In the genomic region with DNA sequence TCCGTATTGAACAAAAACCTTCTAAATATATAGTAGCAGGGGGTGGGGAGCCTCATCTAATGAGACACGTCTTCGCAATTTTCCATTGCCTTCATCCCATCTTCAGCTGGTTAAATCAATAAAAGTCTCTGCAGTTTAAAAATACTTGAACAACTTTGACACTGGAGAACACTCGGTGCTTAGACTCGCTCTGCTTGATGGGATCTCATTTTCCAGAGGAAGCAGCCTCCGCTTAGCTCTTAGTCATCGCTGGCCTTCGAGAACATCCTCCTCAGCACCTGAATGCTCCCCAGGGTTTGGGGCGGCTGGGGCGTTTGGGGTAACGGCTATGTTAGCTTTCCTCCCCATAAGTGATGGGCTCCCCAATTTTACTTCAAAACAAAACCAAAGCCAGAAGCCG, we compare ENCODE assay signal across 28 mouse cellular contexts. TPM values are rescaled to one million over a fixed set of nuclear protein-coding genes. Genes with fewer than 3 reads are reported as not detected.
DNase-seq lines count a peak whose midpoint lies in the region; ATAC-seq and TF ChIP-seq lines count a peak whose summit lies in the region.
"Had no signal": no experiment of that assay in that cellular context is flagged by ENCODE, and none has a peak within 500 bp of the region (broad histone marks: within the 10 kb centered on the region; RNA-seq: fewer than 3 reads in every experiment).

No protein-coding gene starts in this region.

- intact Hi-C loops in gastrocnemius, adult 2 months (cut with DNase I) = no loop called here
- intact Hi-C loops in gastrocnemius, postnatal 14 days (cut with DNase I; ENCODE audit: low total_unique reads) = no loop called here

- no peaks in the 10 kb centered on the region for H3K36me3 ChIP-seq in midbrain, embryonic 11.5 days (ENCODE audit: control insufficient read depth, insufficient read depth, low read length)
- H3K36me3 ChIP-seq in midbrain, embryonic 14.5 days (ENCODE audit: control insufficient read depth, insufficient read depth, low read length) = no peaks in the 10 kb centered on the region
- no peaks in the 10 kb centered on the region for H3K36me3 ChIP-seq in hindbrain, embryonic 10.5 days
- H3K36me3 ChIP-seq: embryonic facial prominence, embryonic 13.5 days; embryonic facial prominence, embryonic 15.5 days; forebrain, embryonic 10.5 days; forebrain, embryonic 12.5 days had no signal

- no peak for ATAC-seq in midbrain, embryonic 11.5 days (ENCODE audit: low FRiP score)
- ATAC-seq in midbrain, embryonic 14.5 days (ENCODE audit: low FRiP score, low TSS enrichment) = no peak
- ATAC-seq: activated CD4-positive, CD25-positive, alpha-beta regulatory T cell, adult 4 months; forebrain, embryonic 14.5 days; forebrain, embryonic 16.5 days; Patski had no signal

- no peaks in the 10 kb centered on the region for H3K4me1 ChIP-seq in midbrain, embryonic 11.5 days (ENCODE audit: control insufficient read depth, insufficient read depth, low read length)
- H3K4me1 ChIP-seq in midbrain, embryonic 14.5 days (ENCODE audit: control insufficient read depth, insufficient read depth, low read length) = no peaks in the 10 kb centered on the region
- H3K4me1 ChIP-seq in hindbrain, embryonic 10.5 days (replicated peaks) = peaks cover 6% of the 10 kb centered on the region; the same call in 1 of the 2 replicates
- H3K4me1 ChIP-seq: embryonic facial prominence, embryonic 13.5 days; embryonic facial prominence, embryonic 15.5 days; forebrain, embryonic 12.5 days had no signal

- H3K27me3 ChIP-seq in midbrain, embryonic 11.5 days (ENCODE audit: control insufficient read depth, insufficient read depth, low read length) = no peaks in the 10 kb centered on the region
- no peaks in the 10 kb centered on the region for H3K27me3 ChIP-seq in midbrain, embryonic 14.5 days (ENCODE audit: control insufficient read depth, insufficient read depth, low read length)
- no peaks in the 10 kb centered on the region for H3K27me3 ChIP-seq in hindbrain, embryonic 10.5 days (ENCODE audit: insufficient read depth, poor library complexity, severe bottlenecking)
- H3K27me3 ChIP-seq: embryonic facial prominence, embryonic 13.5 days; embryonic facial prominence, embryonic 15.5 days; Patski had no signal

- DNase-seq in gastrocnemius, adult 2 months = no peak
- no peak for DNase-seq in gastrocnemius, postnatal 14 days
- peak; percentile 54 for DNase-seq in midbrain, embryonic 11.5 days (ENCODE audit: low spot score, missing footprints)
- no peak for DNase-seq in midbrain, embryonic 14.5 days
- peak; percentile 78 for DNase-seq in brain, adult 2 months (ENCODE audit: low read depth, low spot score)
- peak; percentile 63 for DNase-seq in telencephalon, adult 2 months (ENCODE audit: low read depth, low spot score)
- DNase-seq in hindbrain, embryonic 10.5 days (ENCODE audit: low spot score) = no peak
- DNase-seq in urinary bladder, adult 2 months (ENCODE audit: low spot score) = no peak
- DNase-seq: adrenal gland, adult 8-10 months; adrenal gland, postnatal 14 days; adrenal gland, postnatal 36 days; cerebellum, adult 11 months; cerebellum, adult 18-20 months; cerebellum, adult 8-10 months; cerebellum, adult 9-11 months; cerebellum, postnatal 14 days; cerebellum, postnatal 36 days; embryo, embryonic 11 days had no signal

- H3K27ac ChIP-seq in gastrocnemius, adult 2 months = 0 out of 2 replicates have a peak overlapping the region, but pooled peaks have one; percentile 5
- no peak overlapping the region for H3K27ac ChIP-seq in midbrain, embryonic 11.5 days (ENCODE audit: low read depth, low read length)
- H3K27ac ChIP-seq in midbrain, embryonic 14.5 days (replicated peaks; ENCODE audit: low read depth, low read length) = no peak overlapping the region
- H3K27ac ChIP-seq in hindbrain, embryonic 10.5 days = no peak overlapping the region
- H3K27ac ChIP-seq: embryonic facial prominence, embryonic 13.5 days; embryonic facial prominence, embryonic 15.5 days; forebrain, embryonic 10.5 days; forebrain, embryonic 12.5 days had no signal

- H3K4me3 ChIP-seq in gastrocnemius, adult 2 months = no peak overlapping the region
- no peak overlapping the region for H3K4me3 ChIP-seq in midbrain, embryonic 11.5 days (ENCODE audit: low read depth, low read length)
- no peak overlapping the region for H3K4me3 ChIP-seq in midbrain, embryonic 14.5 days (replicated peaks; ENCODE audit: low read depth, low read length)
- H3K4me3 ChIP-seq in hindbrain, embryonic 10.5 days = no peak overlapping the region
- H3K4me3 ChIP-seq: embryonic facial prominence, embryonic 13.5 days; embryonic facial prominence, embryonic 15.5 days; erythroblast, embryonic 14.5 days; forebrain, embryonic 10.5 days; forebrain, embryonic 12.5 days had no signal

- no peaks in the 10 kb centered on the region for H3K9me3 ChIP-seq in midbrain, embryonic 11.5 days (ENCODE audit: control insufficient read depth, low read length)
- no peaks in the 10 kb centered on the region for H3K9me3 ChIP-seq in midbrain, embryonic 14.5 days (ENCODE audit: control insufficient read depth, low read length)
- H3K9me3 ChIP-seq in hindbrain, embryonic 10.5 days = no peaks in the 10 kb centered on the region
- H3K9me3 ChIP-seq: embryonic facial prominence, embryonic 13.5 days; embryonic facial prominence, embryonic 15.5 days; forebrain, embryonic 10.5 days; forebrain, embryonic 12.5 days; G1E had no signal

- no peak overlapping the region for H3K9ac ChIP-seq in midbrain, embryonic 11.5 days (ENCODE audit: low read length)
- H3K9ac ChIP-seq in midbrain, embryonic 14.5 days (replicated peaks; ENCODE audit: low read length) = no peak overlapping the region
- H3K9ac ChIP-seq: embryonic facial prominence, embryonic 13.5 days; embryonic facial prominence, embryonic 15.5 days; forebrain, embryonic 12.5 days had no signal

- no peak overlapping the region for H3K4me2 ChIP-seq in midbrain, embryonic 11.5 days
- H3K4me2 ChIP-seq in midbrain, embryonic 14.5 days (ENCODE audit: low read length) = no peak overlapping the region
- H3K4me2 ChIP-seq: embryonic facial prominence, embryonic 13.5 days; embryonic facial prominence, embryonic 15.5 days; forebrain, embryonic 12.5 days had no signal

- 85% methylated on average over 12 of the region's 12 CpGs for WGBS in midbrain, embryonic 11.5 days
- 84% methylated on average over 12 of the region's 12 CpGs for WGBS in midbrain, embryonic 14.5 days
- WGBS in hindbrain, embryonic 10.5 days = 80% methylated on average over 12 of the region's 12 CpGs

- TF ChIP-seq CTCF in gastrocnemius, adult 2 months (IDR thresholded peaks at IDR 0.05) = no peak

RNA-seq across cellular contexts. Expression of a gene that starts 8.0 kb away (rescaled TPM):
- 100 to 1,000 TPM; 179 to 181 TPM for total RNA-seq in gastrocnemius, adult 2 months (2021)
- 100 to 1,000 TPM; 154 to 159 TPM for total RNA-seq in gastrocnemius, postnatal 14 days (2021)
- 320 and 332 TPM in 2 replicates for polyA plus RNA-seq in midbrain, embryonic 11.5 days (2014; fragmentation: Nextera tagmentation; extraction: Ambion mirVana)
- 440 and 487 TPM in 2 replicates for polyA plus RNA-seq in midbrain, embryonic 14.5 days (2014; fragmentation: Nextera tagmentation; extraction: Ambion mirVana)
- polyA plus RNA-seq in hindbrain, embryonic 10.5 days (2016; fragmentation: Nextera tagmentation; extraction: Ambion mirVana) = 294 and 365 TPM in 2 replicates
- 190 and 203 TPM in 2 replicates for polyA plus RNA-seq in urinary bladder, adult 2 months (2012; rRNA removed)

RNA-seq across cellular contexts. Expression of a gene that starts 21.3 kb away (rescaled TPM):
- 1 to 10 TPM; 2.1 to 2.3 TPM for total RNA-seq in gastrocnemius, adult 2 months (2021)
- total RNA-seq in gastrocnemius, postnatal 14 days (2021) = 1 to 10 TPM; 2.0 to 2.1 TPM
- 0.22 and 0.26 TPM in 2 replicates for polyA plus RNA-seq in midbrain, embryonic 11.5 days (2014; fragmentation: Nextera tagmentation; extraction: Ambion mirVana)
- polyA plus RNA-seq in midbrain, embryonic 14.5 days (2014; fragmentation: Nextera tagmentation; extraction: Ambion mirVana) = 0.13 and 0.31 TPM in 2 replicates
- polyA plus RNA-seq in hindbrain, embryonic 10.5 days (2016; fragmentation: Nextera tagmentation; extraction: Ambion mirVana) = 0.09 and 0.38 TPM in 2 replicates
- polyA plus RNA-seq in urinary bladder, adult 2 months (2012; rRNA removed) = 6.5 and 10.6 TPM in 2 replicates
- polyA plus RNA-seq: activated CD4-positive, CD25-positive, alpha-beta regulatory T cell, adult 4 months; forebrain, embryonic 14.5 days had no signal

RNA-seq across cellular contexts. Expression of a gene that starts 37.1 kb away (rescaled TPM):
- total RNA-seq in gastrocnemius, adult 2 months (2021) = 1 to 10 TPM; 5.4 to 5.8 TPM
- total RNA-seq in gastrocnemius, postnatal 14 days (2021) = 1 to 10 TPM; 5.4 to 6.2 TPM
- polyA plus RNA-seq in midbrain, embryonic 11.5 days (2014; fragmentation: Nextera tagmentation; extraction: Ambion mirVana) = 111 and 114 TPM in 2 replicates
- polyA plus RNA-seq in midbrain, embryonic 14.5 days (2014; fragmentation: Nextera tagmentation; extraction: Ambion mirVana) = 133 and 143 TPM in 2 replicates
- 106 and 124 TPM in 2 replicates for polyA plus RNA-seq in hindbrain, embryonic 10.5 days (2016; fragmentation: Nextera tagmentation; extraction: Ambion mirVana)
- 22.5 and 22.6 TPM in 2 replicates for polyA plus RNA-seq in urinary bladder, adult 2 months (2012; rRNA removed)

RNA-seq across cellular contexts. Expression of a gene that starts 41.7 kb away (rescaled TPM):
- total RNA-seq in gastrocnemius, adult 2 months (2021) = 10 to 100 TPM; 15.2 to 20.6 TPM
- 10 to 100 TPM; 21.8 to 24.3 TPM for total RNA-seq in gastrocnemius, postnatal 14 days (2021)
- 21.4 and 23.1 TPM in 2 replicates for polyA plus RNA-seq in midbrain, embryonic 11.5 days (2014; fragmentation: Nextera tagmentation; extraction: Ambion mirVana)
- polyA plus RNA-seq in midbrain, embryonic 14.5 days (2014; fragmentation: Nextera tagmentation; extraction: Ambion mirVana) = 25.8 and 28.1 TPM in 2 replicates
- 40.6 and 43.3 TPM in 2 replicates for polyA plus RNA-seq in hindbrain, embryonic 10.5 days (2016; fragmentation: Nextera tagmentation; extraction: Ambion mirVana)
- polyA plus RNA-seq in urinary bladder, adult 2 months (2012; rRNA removed) = 45.8 and 50.9 TPM in 2 replicates

RNA-seq across cellular contexts. Expression of a gene that starts 42.7 kb away (rescaled TPM):
- 10 to 100 TPM; 61.2 to 79.6 TPM for total RNA-seq in gastrocnemius, adult 2 months (2021)
- total RNA-seq in gastrocnemius, postnatal 14 days (2021) = 10 to 100 TPM; 49.2 to 51.1 TPM
- 91.1 and 92.1 TPM in 2 replicates for polyA plus RNA-seq in midbrain, embryonic 11.5 days (2014; fragmentation: Nextera tagmentation; extraction: Ambion mirVana)
- 94.0 and 117 TPM in 2 replicates for polyA plus RNA-seq in midbrain, embryonic 14.5 days (2014; fragmentation: Nextera tagmentation; extraction: Ambion mirVana)
- polyA plus RNA-seq in hindbrain, embryonic 10.5 days (2016; fragmentation: Nextera tagmentation; extraction: Ambion mirVana) = 108 and 113 TPM in 2 replicates
- polyA plus RNA-seq in urinary bladder, adult 2 months (2012; rRNA removed) = 62.3 and 66.6 TPM in 2 replicates

Comparison
In these comparisons a context has a peak if more than half of its experiments do, and no peak if none do; other contexts are left out.
1. DNase-seq: peak in midbrain, embryonic 11.5 days (single experiment), brain, adult 2 months (single experiment) and telencephalon, adult 2 months (single experiment); none in gastrocnemius, adult 2 months (single experiment), gastrocnemius, postnatal 14 days (single experiment), midbrain, embryonic 14.5 days (single experiment), hindbrain, embryonic 10.5 days (single experiment) and urinary bladder, adult 2 months (single experiment).